Mouse (Mus musculus) stomach, postnatal 0 days (tissue): ENCODE results near the gene Zdhhc22. TPM values are rescaled to one million over a fixed set of nuclear protein-coding genes. Genes with fewer than 3 reads are reported as not detected.

Experiments used
- ATAC-seq: fragments of 200-750 bp; cut with Nextera tagmentation; 2 replicates; pipeline ENCODE4 v1.8.0; 2017; ENCODE audit not compliant: low FRiP score, low TSS enrichment
- DNase-seq: peaks from one replicate; pipeline ENCODE4 v3.0.0-alpha.2; 2016; ENCODE audit warnings: low spot score
- H3K27ac ChIP-seq: fragments of 300-500 bp; sonication (generic); replicated peaks from 2 replicates; pipeline ENCODE4 v1.5.1; 2014; ENCODE audit warnings: mild to moderate bottlenecking, control low read depth
- H3K27me3 ChIP-seq: fragments of 300-500 bp; sonication (generic); 2 replicates; pipeline ENCODE4 v1.6.1; 2014; ENCODE audit warnings: low read length; ENCODE audit not compliant: control insufficient read depth, insufficient read depth
- H3K36me3 ChIP-seq: fragments of 300-500 bp; sonication (generic); 2 replicates; pipeline ENCODE4 v1.6.1; 2014; ENCODE audit warnings: low read length, mixed read lengths; ENCODE audit not compliant: control insufficient read depth, insufficient read depth
- H3K4me1 ChIP-seq: fragments of 300-500 bp; sonication (generic); replicated peaks from 2 replicates; pipeline ENCODE4 v1.6.1; 2014; ENCODE audit warnings: antibody characterized with exemption; ENCODE audit not compliant: control insufficient read depth, insufficient read depth
- H3K4me2 ChIP-seq: fragments of 300-500 bp; sonication (generic); replicated peaks from 2 replicates; pipeline ENCODE4 v1.6.1; 2014; ENCODE audit warnings: low read depth, mild to moderate bottlenecking, control low read depth, moderate library complexity
- H3K4me3 ChIP-seq: fragments of 300-500 bp; sonication (generic); 2 replicates; pipeline ENCODE4 v1.5.1; 2014; ENCODE audit warnings: low read depth, low read length, control low read depth
- H3K9ac ChIP-seq: fragments of 300-500 bp; sonication (generic); 2 replicates; pipeline ENCODE4 v1.6.1; 2014; ENCODE audit warnings: mild to moderate bottlenecking, low read length, control low read depth, mixed read lengths
- H3K9me3 ChIP-seq: fragments of 300-500 bp; sonication (generic); 2 replicates; pipeline ENCODE4 v1.6.1; 2016; ENCODE audit warnings: low read length; ENCODE audit not compliant: control insufficient read depth
- CTCF ChIP-seq: IDR thresholded peaks from 2 replicates; pipeline ENCODE4 v1.5.1; 2016; ENCODE audit warnings: antibody characterized with exemption, low read depth, mild to moderate bottlenecking, moderate library complexity
- EP300 ChIP-seq: optimal IDR thresholded peaks from 2 replicates; pipeline ENCODE3; 2016; ENCODE audit warnings: antibody characterized with exemption
- WGBS: fragments of 180-500 bp; shearing (Covaris S2); extraction: QIAGEN DNeasy Blood & Tissue Kit; methylation state at CpG from one replicate; pipeline ENCODE4 v1.1.7; 2014; 5-methylcytosine and 5-hydroxymethylcytosine counted together
- polyA plus RNA-seq: library from polyadenylated mRNA; unstranded; fragments of >200 nt; fragmentation: Nextera tagmentation; extraction: Ambion mirVana; gene quantifications from 2 replicates; pipeline ENCODE4 v1.2.1, GENCODE M21; 2015

Zdhhc22 gene
- polyA plus RNA-seq, 1 experiment from 2014 or later: 0.53 TPM

- WGBS: 75% methylated on average over 11 of the region's 11 CpGs
- Histone ChIP-seq H3K9me3 (no peaks in the 10 kb centered on the region), H3K4me1 (peaks cover 2% of the 10 kb centered on the region; the same call in 1 of the 2 replicates), H3K4me3 (no peak overlapping the region), H3K9ac (no peak overlapping the region), H3K27ac (no peak overlapping the region), H3K36me3 (no peaks in the 10 kb centered on the region), H3K27me3 (no peaks in the 10 kb centered on the region), H3K4me2 (no peak overlapping the region)
- ATAC-seq (no peak), DNase-seq (no peak)
- TF ChIP-seq CTCF (no peak), EP300 (no peak)
Observed at GRCm38 (mm10) chr12:86936587-86937343, 53.5 kb downstream of the Zdhhc22 start.

DNA sequence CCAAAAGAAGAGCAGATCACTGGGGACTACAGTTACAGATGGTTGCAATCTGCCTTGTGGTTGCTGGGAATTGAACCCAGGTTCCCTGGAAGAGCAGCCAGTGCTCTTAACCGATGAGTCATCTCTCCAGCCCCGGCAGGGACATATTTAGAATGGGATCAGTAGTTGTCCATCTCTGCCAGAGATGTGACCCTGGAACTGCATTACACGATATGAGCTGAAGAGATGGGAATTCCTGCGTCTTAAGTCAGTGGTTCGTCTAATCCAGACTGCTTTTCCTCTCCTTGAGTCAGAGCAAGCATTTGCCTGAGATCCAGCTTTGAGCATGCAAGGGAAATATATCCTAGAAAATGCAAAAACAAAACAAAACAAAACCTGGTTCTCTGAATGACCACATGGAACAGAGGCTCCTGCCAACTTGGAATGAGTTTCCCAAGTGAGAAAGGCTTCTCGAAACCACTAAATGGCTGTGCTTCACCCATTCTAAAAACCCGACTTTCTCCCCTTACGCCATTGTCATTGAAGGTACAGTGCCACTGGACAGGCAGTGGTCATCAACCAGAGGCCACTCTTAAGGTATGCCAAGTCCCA, 54.4 kb downstream of the Zdhhc22 start:
- Histone ChIP-seq H3K4me2 (no peak overlapping the region), H3K4me1 (peaks cover 2% of the 10 kb centered on the region; the same call in 1 of the 2 replicates), H3K27me3 (no peaks in the 10 kb centered on the region), H3K4me3 (no peak overlapping the region), H3K27ac (no peak overlapping the region), H3K9ac (no peak overlapping the region), H3K36me3 (no peaks in the 10 kb centered on the region), H3K9me3 (no peaks in the 10 kb centered on the region)
- TF ChIP-seq EP300: no peak
- no peak for TF ChIP-seq CTCF
- no peak for DNase-seq
- 55% methylated on average over 8 of the region's 8 CpGs for WGBS
- no peak for ATAC-seq

DNA sequence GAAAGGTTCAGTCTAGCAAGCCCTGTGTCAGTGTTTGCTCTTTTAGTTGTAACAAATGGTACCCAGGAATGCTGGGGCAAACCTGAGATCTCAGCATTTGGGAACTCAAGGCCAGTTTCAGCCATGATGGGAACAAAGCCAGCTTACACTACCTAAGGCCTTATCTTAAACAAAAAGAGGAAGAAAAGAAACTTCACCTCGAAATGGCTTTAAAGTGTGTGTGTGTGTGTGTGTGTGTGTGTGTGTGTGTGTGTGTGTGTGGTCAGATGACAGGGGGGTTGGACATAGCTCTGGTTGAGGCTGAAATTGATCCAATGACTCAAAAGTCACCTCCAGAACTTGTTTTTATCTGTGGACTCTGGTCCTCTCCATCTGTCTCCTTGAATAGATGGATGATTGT, 55.5 kb downstream of the Zdhhc22 start:
- WGBS: 53% methylated on average over 1 of the region's 1 CpGs
- H3K4me2 ChIP-seq: no peak overlapping the region
- H3K9ac ChIP-seq: no peak overlapping the region
- no peak overlapping the region for H3K4me3 ChIP-seq
- TF ChIP-seq CTCF: no peak
- TF ChIP-seq EP300: no peak
- ATAC-seq: no peak
- no peaks in the 10 kb centered on the region for H3K36me3 ChIP-seq
- peaks cover 2% of the 10 kb centered on the region; the same call in 1 of the 2 replicates for H3K4me1 ChIP-seq
- H3K9me3 ChIP-seq: no peaks in the 10 kb centered on the region
- H3K27ac ChIP-seq: no peak overlapping the region
- no peak for DNase-seq
- H3K27me3 ChIP-seq: no peaks in the 10 kb centered on the region

- no peak overlapping the region for H3K4me3 ChIP-seq
- no peak overlapping the region for H3K27ac ChIP-seq
- no peak for DNase-seq
- TF ChIP-seq CTCF (no peak), EP300 (no peak)
- no peaks in the 10 kb centered on the region for H3K9me3 ChIP-seq
- no peaks in the 10 kb centered on the region for H3K36me3 ChIP-seq
- H3K4me1 ChIP-seq: peaks cover 2% of the 10 kb centered on the region; the same call in 1 of the 2 replicates
- ATAC-seq: peak; percentile 47; the same call in 1 of the 2 replicates
- H3K9ac ChIP-seq: no peak overlapping the region
- WGBS: 28% methylated on average over 6 of the region's 6 CpGs
- no peaks in the 10 kb centered on the region for H3K27me3 ChIP-seq
- H3K4me2 ChIP-seq: no peak overlapping the region
Observed at GRCm38 (mm10) chr12:86932575-86932952, 57.7 kb downstream of the Zdhhc22 start.

GRCm38 (mm10) chr12:86931919-86932574, 58.2 kb downstream of the Zdhhc22 start:
- no peak for TF ChIP-seq CTCF
- TF ChIP-seq EP300: no peak
- ATAC-seq: peak; percentile 71; the same call in 1 of the 2 replicates
- no peaks in the 10 kb centered on the region for H3K9me3 ChIP-seq
- H3K4me1 ChIP-seq: peaks cover 2% of the 10 kb centered on the region; the same call in 1 of the 2 replicates
- H3K27me3 ChIP-seq: no peaks in the 10 kb centered on the region
- peak; percentile 40 for DNase-seq
- 10% methylated on average over 7 of the region's 7 CpGs for WGBS
- H3K36me3 ChIP-seq: no peaks in the 10 kb centered on the region
- no peak overlapping the region for H3K9ac ChIP-seq
- H3K4me3 ChIP-seq: no peak overlapping the region
- H3K27ac ChIP-seq: no peak overlapping the region
- no peak overlapping the region for H3K4me2 ChIP-seq
